Mouse (Mus musculus) lung, adult 2 months (tissue): ENCODE measurements around the gene Mettl23. TPM values are rescaled to one million over a fixed set of nuclear protein-coding genes. Genes with fewer than 3 reads are reported as not detected.
A peak's percentile ranks its signal among the peaks of the same experiment; 100 is the strongest.

ENCODE experiments used
- DNase-seq: peaks from one replicate; pipeline ENCODE4 v3.0.0; 2022
- H3K4me1 ChIP-seq: fragments of 200-500 bp; 2 replicates; pipeline ENCODE4 v1.6.1; 2011; ENCODE audit warnings: low read length; ENCODE audit not compliant: control insufficient read depth, insufficient read depth
- H3K4me3 ChIP-seq: fragments of 200-500 bp; replicated peaks from 2 replicates; pipeline ENCODE3; 2011; ENCODE audit warnings: low read depth, mild to moderate bottlenecking, control low read depth, low read length; ENCODE audit errors: extremely low read depth
- CTCF ChIP-seq: fragments of 200-500 bp; IDR thresholded peaks from 2 replicates; pipeline ENCODE4 v1.5.1; 2011; ENCODE audit warnings: mild to moderate bottlenecking, low read length, control low read depth; ENCODE audit not compliant: insufficient read depth
- POLR2A ChIP-seq: fragments of 200-500 bp; IDR thresholded peaks from 2 replicates; pipeline ENCODE4 v1.6.1; 2011; ENCODE audit warnings: low read depth, mild to moderate bottlenecking, control low read depth, low read length, borderline replicate concordance; ENCODE audit errors: extremely low read depth
- WGBS: fragments of 180-500 bp; shearing (Covaris S2); methylation state at CpG from one replicate; pipeline ENCODE4 v1.1.7; 2018; 5-methylcytosine and 5-hydroxymethylcytosine counted together
- polyA plus RNA-seq: library from polyadenylated mRNA; depleted of rRNA; stranded (reverse); fragments of >200 nt; gene quantifications from 2 replicates; pipeline ENCODE4 v1.2.3, GENCODE M21; 2012

Mettl23 gene
- polyA plus RNA-seq, 1 experiment = 26.2 TPM

GRCm38 (mm10) chr11:116873987-116874386 lies 30.9 kb downstream of the Mettl23 start:
- Histone ChIP-seq H3K4me3 (no peak overlapping the region), H3K4me1 (no peaks in the 10 kb centered on the region)
- WGBS = 87% methylated on average over 20 of the region's 20 CpGs
- DNase-seq = no peak
- TF ChIP-seq POLR2A (no peak), CTCF (no peak)

- H3K4me1 ChIP-seq = no peaks in the 10 kb centered on the region
- TF ChIP-seq POLR2A = no peak
- TF ChIP-seq CTCF = no peak
- DNase-seq = no peak
- WGBS = 85% methylated on average over 8 of the region's 8 CpGs
- H3K4me3 ChIP-seq = no peak overlapping the region
Observed at GRCm38 (mm10) chr11:116878454-116878853, 35.4 kb downstream of the Mettl23 start.

GRCm38 (mm10) chr11:116880839-116881238 lies 37.8 kb downstream of the Mettl23 start:
- no peak for DNase-seq
- Histone ChIP-seq H3K4me3 (no peak overlapping the region), H3K4me1 (no peaks in the 10 kb centered on the region)
- WGBS = 53% methylated on average over 7 of the region's 7 CpGs
- no peak for TF ChIP-seq CTCF

GRCm38 (mm10) chr11:116881440-116881839 lies 38.4 kb downstream of the Mettl23 start:
- TF ChIP-seq POLR2A (no peak), CTCF (no peak)
- no peak for DNase-seq
- 55% methylated on average over 5 of the region's 5 CpGs for WGBS
- H3K4me1 ChIP-seq = no peaks in the 10 kb centered on the region
- no peak overlapping the region for H3K4me3 ChIP-seq

GRCm38 (mm10) chr11:116882446-116882845 lies 39.4 kb downstream of the Mettl23 start:
- no peaks in the 10 kb centered on the region for H3K4me1 ChIP-seq
- TF ChIP-seq CTCF (no peak), POLR2A (no peak)
- no peak for DNase-seq
- no peak overlapping the region for H3K4me3 ChIP-seq
- 74% methylated on average over 10 of the region's 10 CpGs for WGBS

GRCm38 (mm10) chr11:116884061-116884460 lies 41.0 kb downstream of the Mettl23 start:
- Histone ChIP-seq H3K4me3 (no peak overlapping the region), H3K4me1 (no peaks in the 10 kb centered on the region)
- DNase-seq = no peak
- no peak for TF ChIP-seq CTCF
- no peak for TF ChIP-seq POLR2A
- 81% methylated on average over 6 of the region's 6 CpGs for WGBS

- Histone ChIP-seq H3K4me1 (no peaks in the 10 kb centered on the region), H3K4me3 (peak overlapping the region; percentile 58)
- TF ChIP-seq CTCF (peak; percentile 90), POLR2A (no peak)
- peak; percentile 72 for DNase-seq
- 5% methylated on average over 26 of the region's 28 CpGs for WGBS
Observed at GRCm38 (mm10) chr11:116885275-116886151, 42.4 kb downstream of the Mettl23 start.

- TF ChIP-seq CTCF = no peak
- no peak for TF ChIP-seq POLR2A
- Histone ChIP-seq H3K4me1 (no peaks in the 10 kb centered on the region), H3K4me3 (no peak overlapping the region)
- DNase-seq = no peak
- WGBS = 66% methylated on average over 5 of the region's 5 CpGs
Observed at GRCm38 (mm10) chr11:116887136-116887535, 44.1 kb downstream of the Mettl23 start.

- no peak overlapping the region for H3K4me3 ChIP-seq
- H3K4me1 ChIP-seq = no peaks in the 10 kb centered on the region
- WGBS = 48% methylated on average over 19 of the region's 19 CpGs
- TF ChIP-seq POLR2A (no peak), CTCF (no peak)
- no peak for DNase-seq
Observed at GRCm38 (mm10) chr11:116893532-116894442, 50.7 kb downstream of the Mettl23 start.

- TF ChIP-seq CTCF = no peak
- TF ChIP-seq POLR2A = no peak
- WGBS = 72% methylated on average over 3 of the region's 3 CpGs
- DNase-seq = no peak
- H3K4me3 ChIP-seq = no peak overlapping the region
- no peaks in the 10 kb centered on the region for H3K4me1 ChIP-seq
Observed at GRCm38 (mm10) chr11:116895402-116895801, 52.3 kb downstream of the Mettl23 start.
